Mouse (Mus musculus) kidney, adult 8-10 months (tissue): ENCODE results near the gene Cdkl4.
"Not testable (repeated sequence)": the region's sequence is repeated elsewhere in the genome, so short reads cannot be mapped to it uniquely, and the experiment has no call there.

Source experiments
- DNase-seq, 2 experiments: peaks; one replicate each; pipeline ENCODE4 v3.0.0; 2022

Cdkl4 gene

GRCm38 (mm10) chr17:80577639-80578038 lies at the start of gene Cdkl4:
Gene Cdkl4, minus strand, starts transcription at chr17:80577813.
- no peak for DNase-seq

GRCm38 (mm10) chr17:80624979-80625378 lies 47.4 kb upstream of the Cdkl4 start:
- DNase-seq = no peak

GRCm38 (mm10) chr17:80621691-80622090 lies 44.1 kb upstream of the Cdkl4 start:
- DNase-seq = no peak

- peak; percentile 35 to 59 for DNase-seq
Measured at GRCm38 (mm10) chr17:80620786-80621423, 43.3 kb upstream of the Cdkl4 start.

GRCm38 (mm10) chr17:80619556-80619955 lies 41.9 kb upstream of the Cdkl4 start:
- DNase-seq = no peak

GRCm38 (mm10) chr17:80618890-80619289 lies 41.3 kb upstream of the Cdkl4 start:
- no peak for DNase-seq

- no peak for DNase-seq
Measured at GRCm38 (mm10) chr17:80603806-80604205, 26.2 kb upstream of the Cdkl4 start.

GRCm38 (mm10) chr17:80603079-80603625 lies 25.5 kb upstream of the Cdkl4 start:
- no peak for DNase-seq

GRCm38 (mm10) chr17:80601371-80601770 lies 23.8 kb upstream of the Cdkl4 start:
- DNase-seq = peak in 1 of 2 experiments; percentile 13

- DNase-seq = no peak
Measured at GRCm38 (mm10) chr17:80583051-80583450, 5.4 kb upstream of the Cdkl4 start.

- peak in 1 of 2 experiments; percentile 23 for DNase-seq
Measured at GRCm38 (mm10) chr17:80579901-80580300, 2.3 kb upstream of the Cdkl4 start.

- no peak for DNase-seq
Measured at GRCm38 (mm10) chr17:80579089-80579488, 1.5 kb upstream of the Cdkl4 start.

GRCm38 (mm10) chr17:80578041-80578440 lies 428 bp upstream of the Cdkl4 start:
- no peak for DNase-seq

- DNase-seq = peak in 1 of 2 experiments; percentile 28
Measured at GRCm38 (mm10) chr17:80577214-80577613, 399 bp downstream of the Cdkl4 start.

- peak in 1 of 2 experiments; percentile 22 for DNase-seq
Measured at GRCm38 (mm10) chr17:80575008-80575407, 2.6 kb downstream of the Cdkl4 start.

- no peak for DNase-seq
Measured at GRCm38 (mm10) chr17:80574471-80574965, 3.1 kb downstream of the Cdkl4 start.

- no peak for DNase-seq
Measured at GRCm38 (mm10) chr17:80572187-80572935, 5.3 kb downstream of the Cdkl4 start.

- no peak for DNase-seq
Measured at GRCm38 (mm10) chr17:80571460-80571859, 6.2 kb downstream of the Cdkl4 start.

- not testable (repeated sequence) for DNase-seq
Measured at GRCm38 (mm10) chr17:80569718-80570117, 7.9 kb downstream of the Cdkl4 start.

GRCm38 (mm10) chr17:80568842-80569601 lies 8.6 kb downstream of the Cdkl4 start:
- no peak for DNase-seq

GRCm38 (mm10) chr17:80568441-80568840 lies 9.2 kb downstream of the Cdkl4 start:
- DNase-seq = no peak

- no peak for DNase-seq
Measured at GRCm38 (mm10) chr17:80564611-80564924, 13.0 kb downstream of the Cdkl4 start.
